Mouse (Mus musculus) kidney, adult 9 months (tissue): ENCODE data around the gene Gm10256.
"Not testable (repeated sequence)": the region's sequence is repeated elsewhere in the genome, so short reads cannot be mapped to it uniquely, and the experiment has no call there.

Experiments used
- DNase-seq: peaks from one replicate; pipeline ENCODE4 v3.0.0; 2022

The Gm10256 gene

DNA sequence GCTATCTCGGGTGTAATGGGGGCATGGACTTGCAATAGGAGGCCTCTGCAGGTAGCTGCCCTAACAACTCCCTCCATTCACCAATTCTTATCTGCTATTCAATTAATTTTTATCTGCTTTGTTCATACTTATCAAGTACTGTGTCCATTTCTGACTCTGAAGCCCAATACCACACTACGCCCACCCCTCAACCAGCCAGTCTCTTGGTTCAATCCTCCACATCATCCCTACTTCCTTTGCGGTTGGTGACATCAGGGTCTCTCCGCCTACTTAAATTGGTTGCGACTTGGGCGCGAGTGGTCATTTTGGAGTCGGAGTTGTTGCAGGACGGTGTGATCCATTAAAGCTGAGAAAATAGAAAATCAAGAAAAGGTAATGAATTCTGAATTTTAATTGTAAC lies at the start of gene Gm10256, which contains the start of gene Rbmy:
TSS of gene Gm10256 (plus strand) at position 320 of the 400 bp plus-strand sequence.
TSS of gene Rbmy (plus strand) at position 301 of the 400 bp plus-strand sequence.
- not testable (repeated sequence) for DNase-seq

DNA sequence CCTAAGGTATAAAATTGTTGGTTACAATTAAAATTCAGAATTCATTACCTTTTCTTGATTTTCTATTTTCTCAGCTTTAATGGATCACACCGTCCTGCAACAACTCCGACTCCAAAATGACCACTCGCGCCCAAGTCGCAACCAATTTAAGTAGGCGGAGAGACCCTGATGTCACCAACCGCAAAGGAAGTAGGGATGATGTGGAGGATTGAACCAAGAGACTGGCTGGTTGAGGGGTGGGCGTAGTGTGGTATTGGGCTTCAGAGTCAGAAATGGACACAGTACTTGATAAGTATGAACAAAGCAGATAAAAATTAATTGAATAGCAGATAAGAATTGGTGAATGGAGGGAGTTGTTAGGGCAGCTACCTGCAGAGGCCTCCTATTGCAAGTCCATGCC lies 34.4 kb upstream of the Gm10256 start, which contains the start of gene Gm4064:
TSS of gene Gm4064 (minus strand) at position 101 of the 400 bp plus-strand sequence.
- not testable (repeated sequence) for DNase-seq

DNA sequence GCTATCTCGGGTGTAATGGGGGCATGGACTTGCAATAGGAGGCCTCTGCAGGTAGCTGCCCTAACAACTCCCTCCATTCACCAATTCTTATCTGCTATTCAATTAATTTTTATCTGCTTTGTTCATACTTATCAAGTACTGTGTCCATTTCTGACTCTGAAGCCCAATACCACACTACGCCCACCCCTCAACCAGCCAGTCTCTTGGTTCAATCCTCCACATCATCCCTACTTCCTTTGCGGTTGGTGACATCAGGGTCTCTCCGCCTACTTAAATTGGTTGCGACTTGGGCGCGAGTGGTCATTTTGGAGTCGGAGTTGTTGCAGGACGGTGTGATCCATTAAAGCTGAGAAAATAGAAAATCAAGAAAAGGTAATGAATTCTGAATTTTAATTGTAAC lies 70.2 kb downstream of the Gm10256 start, which contains the start of gene Gm10352:
TSS of gene Gm10352 (plus strand) at position 301 of the 400 bp plus-strand sequence.
- not testable (repeated sequence) for DNase-seq
